Mouse (Mus musculus): ENCODE data around the gene Zdhhc5. TPM values are rescaled to one million over a fixed set of nuclear protein-coding genes. Genes with fewer than 3 reads are reported as not detected.

The Zdhhc5 gene
- polyA plus RNA-seq (2015; fragmentation: Nextera tagmentation; extraction: Ambion mirVana): 15.8 and 22.4 TPM in 2 replicates

- Histone ChIP-seq H3K4me1 (replicated peaks) (peaks cover 47% of the 10 kb centered on the region), H3K36me3 (peaks cover 17% of the 10 kb centered on the region), H3K4me3 (replicated peaks) (peak within 1 kb of the TSS; percentile 82), H3K9ac (peak within 1 kb of the TSS; percentile 98), H3K27me3 (no peaks in the 10 kb centered on the region), H3K27ac (peak within 1 kb of the TSS; percentile 98), H3K9me3 (replicated peaks) (no peaks in the 10 kb centered on the region), H3K4me2 (peak within 1 kb of the TSS; percentile 84)
- under 1% methylated on average over 86 of the region's 107 CpGs for WGBS (ENCODE audit: insufficient replicate concordance)
- ATAC-seq (ENCODE audit: low read depth) (peak; percentile 89), DNase-seq (peak; percentile 98)
These were observed at the start of gene Zdhhc5 for GRCm38 (mm10) chr2:84714811-84715561. Zdhhc5 (minus strand) TSS chr2:84715180.

GRCm38 (mm10) chr2:84762818-84763217 is 47.8 kb upstream of the Zdhhc5 start:
- Histone ChIP-seq H3K36me3 (no peaks in the 10 kb centered on the region), H3K4me2 (no peak overlapping the region), H3K27ac (no peak overlapping the region), H3K4me3 (replicated peaks) (no peak overlapping the region), H3K9ac (no peak overlapping the region), H3K27me3 (peaks cover 23% of the 10 kb centered on the region; the same call in 1 of the 2 replicates), H3K9me3 (replicated peaks) (no peaks in the 10 kb centered on the region), H3K4me1 (replicated peaks) (peaks cover 3% of the 10 kb centered on the region; the same call in 1 of the 2 replicates)
- ATAC-seq (ENCODE audit: low read depth) (no peak), DNase-seq (no peak)
- WGBS (ENCODE audit: insufficient replicate concordance): 28% methylated on average over 1 of the region's 1 CpGs

- H3K9ac ChIP-seq: no peak overlapping the region
- H3K36me3 ChIP-seq: no peaks in the 10 kb centered on the region
- peaks cover 23% of the 10 kb centered on the region; the same call in 1 of the 2 replicates for H3K27me3 ChIP-seq
- ATAC-seq (ENCODE audit: low read depth) (no peak), DNase-seq (no peak)
- H3K4me3 ChIP-seq (replicated peaks): no peak overlapping the region
- H3K27ac ChIP-seq: no peak overlapping the region
- H3K9me3 ChIP-seq (replicated peaks): no peaks in the 10 kb centered on the region
- H3K4me1 ChIP-seq (replicated peaks): peaks cover 4% of the 10 kb centered on the region
- no peak overlapping the region for H3K4me2 ChIP-seq
- WGBS (ENCODE audit: insufficient replicate concordance): 51% methylated on average over 4 of the region's 4 CpGs
These were observed 47.3 kb upstream of the Zdhhc5 start for GRCm38 (mm10) chr2:84762295-84762694.

- DNase-seq (no peak), ATAC-seq (ENCODE audit: low read depth) (no peak)
- WGBS (ENCODE audit: insufficient replicate concordance): 64% methylated on average over 1 of the region's 1 CpGs
- peaks cover 22% of the 10 kb centered on the region; the same call in 1 of the 2 replicates for H3K27me3 ChIP-seq
- H3K9me3 ChIP-seq (replicated peaks): no peaks in the 10 kb centered on the region
- H3K4me2 ChIP-seq: no peak overlapping the region
- H3K9ac ChIP-seq: no peak overlapping the region
- no peaks in the 10 kb centered on the region for H3K36me3 ChIP-seq
- H3K4me3 ChIP-seq (replicated peaks): no peak overlapping the region
- H3K27ac ChIP-seq: no peak overlapping the region
- peaks cover 8% of the 10 kb centered on the region for H3K4me1 ChIP-seq (replicated peaks)
These were observed 46.9 kb upstream of the Zdhhc5 start for GRCm38 (mm10) chr2:84761840-84762239.

DNA sequence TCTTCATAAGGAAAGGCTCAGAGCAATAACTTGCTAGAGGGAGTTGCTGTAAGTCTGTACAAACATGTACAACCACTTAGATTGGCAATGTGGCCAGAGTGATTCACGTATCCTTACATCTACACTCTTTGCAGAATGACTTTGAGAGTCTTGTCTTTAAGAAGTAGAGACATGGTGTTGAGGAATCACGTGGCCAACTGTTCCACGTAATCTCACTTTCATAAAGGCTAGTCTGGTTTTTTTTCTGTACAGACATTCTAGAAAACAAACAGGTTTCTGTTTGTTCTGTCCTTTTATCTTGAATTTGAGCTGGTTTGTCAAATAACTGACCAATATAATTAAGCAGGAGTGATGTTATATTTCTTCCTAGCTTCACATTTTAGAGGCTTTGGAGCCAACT is 46.3 kb upstream of the Zdhhc5 start:
- Histone ChIP-seq H3K36me3 (no peaks in the 10 kb centered on the region), H3K4me3 (replicated peaks) (no peak overlapping the region), H3K9me3 (replicated peaks) (no peaks in the 10 kb centered on the region), H3K27ac (no peak overlapping the region), H3K27me3 (peaks cover 18% of the 10 kb centered on the region; the same call in 1 of the 2 replicates), H3K4me1 (replicated peaks) (peaks cover 10% of the 10 kb centered on the region), H3K4me2 (no peak overlapping the region), H3K9ac (no peak overlapping the region)
- ATAC-seq (ENCODE audit: low read depth): no peak
- WGBS (ENCODE audit: insufficient replicate concordance): 70% methylated on average over 3 of the region's 3 CpGs
- no peak for DNase-seq

- H3K36me3 ChIP-seq: no peaks in the 10 kb centered on the region
- no peak overlapping the region for H3K9ac ChIP-seq
- H3K4me2 ChIP-seq: no peak overlapping the region
- H3K9me3 ChIP-seq (replicated peaks): no peaks in the 10 kb centered on the region
- H3K4me3 ChIP-seq (replicated peaks): no peak overlapping the region
- H3K4me1 ChIP-seq (replicated peaks): peaks cover 10% of the 10 kb centered on the region
- DNase-seq (no peak), ATAC-seq (ENCODE audit: low read depth) (no peak)
- no peak overlapping the region for H3K27ac ChIP-seq
- 59% methylated on average over 8 of the region's 8 CpGs for WGBS (ENCODE audit: insufficient replicate concordance)
- H3K27me3 ChIP-seq: peaks cover 18% of the 10 kb centered on the region; the same call in 1 of the 2 replicates
These were observed 45.8 kb upstream of the Zdhhc5 start for GRCm38 (mm10) chr2:84760777-84761176.

DNA sequence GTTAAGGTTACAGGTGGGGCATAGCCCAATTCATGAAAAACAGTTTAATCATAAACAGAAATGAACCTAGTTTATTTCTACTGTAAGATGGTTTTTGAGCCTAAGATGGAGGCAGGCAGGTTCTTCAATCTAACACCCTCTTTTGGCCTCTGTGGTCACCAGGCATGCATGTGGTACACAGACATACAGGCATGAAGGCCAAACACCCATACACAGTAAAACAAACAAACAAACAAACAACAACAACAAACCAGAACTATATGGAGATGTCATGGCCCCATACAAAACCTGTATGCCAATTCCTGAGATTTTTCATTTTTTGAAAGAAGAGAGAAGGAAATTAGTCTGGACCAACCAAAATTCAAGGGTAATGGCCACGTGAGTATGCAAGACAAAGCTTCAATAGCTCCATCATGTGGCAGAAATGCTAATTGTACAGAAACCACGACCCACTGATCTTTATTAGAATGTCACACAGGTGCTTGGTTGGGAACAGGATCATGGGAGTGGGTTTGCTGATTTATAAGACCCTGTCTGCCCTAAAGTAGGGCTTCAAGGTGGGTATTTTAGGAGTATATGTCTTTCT is 43.7 kb upstream of the Zdhhc5 start:
- Histone ChIP-seq H3K4me3 (replicated peaks) (no peak overlapping the region), H3K9ac (no peak overlapping the region), H3K27ac (no peak overlapping the region), H3K4me2 (no peak overlapping the region), H3K27me3 (peaks cover 17% of the 10 kb centered on the region; the same call in 1 of the 2 replicates), H3K4me1 (replicated peaks) (peaks cover 14% of the 10 kb centered on the region), H3K36me3 (no peaks in the 10 kb centered on the region), H3K9me3 (replicated peaks) (no peaks in the 10 kb centered on the region)
- WGBS (ENCODE audit: insufficient replicate concordance): under 1% methylated on average over 2 of the region's 2 CpGs
- ATAC-seq (ENCODE audit: low read depth) (peak; percentile 37; the same call in 1 of the 2 replicates), DNase-seq (peak; percentile 35)

GRCm38 (mm10) chr2:84757026-84757682 is 42.2 kb upstream of the Zdhhc5 start:
- H3K4me2 ChIP-seq: no peak overlapping the region
- peaks cover 7% of the 10 kb centered on the region; the same call in 1 of the 2 replicates for H3K27me3 ChIP-seq
- no peak for ATAC-seq (ENCODE audit: low read depth)
- H3K4me1 ChIP-seq (replicated peaks): peaks cover 14% of the 10 kb centered on the region
- no peaks in the 10 kb centered on the region for H3K36me3 ChIP-seq
- WGBS (ENCODE audit: insufficient replicate concordance): 60% methylated on average over 7 of the region's 7 CpGs
- no peak overlapping the region for H3K27ac ChIP-seq
- no peaks in the 10 kb centered on the region for H3K9me3 ChIP-seq (replicated peaks)
- no peak overlapping the region for H3K4me3 ChIP-seq (replicated peaks)
- H3K9ac ChIP-seq: no peak overlapping the region
- DNase-seq: no peak

DNA sequence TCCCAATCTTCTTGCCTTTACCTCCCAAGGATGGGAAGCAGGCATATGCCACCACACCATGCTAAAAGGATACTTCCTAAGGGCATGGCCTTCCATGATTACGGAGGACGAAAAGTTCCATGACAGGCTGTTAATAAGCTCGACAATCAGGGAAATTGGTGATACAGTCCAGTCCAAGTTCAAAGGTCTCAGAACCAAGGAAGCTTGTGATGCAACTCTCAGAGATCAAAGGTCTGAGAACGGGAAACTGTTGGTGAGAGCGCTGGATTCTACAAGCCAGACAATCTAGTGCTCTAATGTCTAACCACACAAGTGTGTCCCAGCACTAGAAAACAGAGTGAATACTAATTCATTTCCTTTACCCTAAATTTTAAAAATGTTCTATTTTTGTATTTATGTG is 41.3 kb upstream of the Zdhhc5 start:
- ATAC-seq (ENCODE audit: low read depth) (0 out of 2 replicates have a peak, but pooled peaks have one; percentile 37), DNase-seq (no peak)
- no peaks in the 10 kb centered on the region for H3K36me3 ChIP-seq

GRCm38 (mm10) chr2:84750115-84750514 is 35.1 kb upstream of the Zdhhc5 start:
- DNase-seq (no peak), ATAC-seq (ENCODE audit: low read depth) (no peak)
- Histone ChIP-seq H3K36me3 (no peaks in the 10 kb centered on the region), H3K9ac (no peak overlapping the region), H3K4me2 (no peak overlapping the region), H3K27ac (no peak overlapping the region), H3K4me1 (replicated peaks) (peaks cover 20% of the 10 kb centered on the region), H3K27me3 (peaks cover 33% of the 10 kb centered on the region), H3K4me3 (replicated peaks) (no peak overlapping the region), H3K9me3 (replicated peaks) (no peaks in the 10 kb centered on the region)
- 63% methylated on average over 6 of the region's 6 CpGs for WGBS (ENCODE audit: insufficient replicate concordance)

More for the DNA sequence above, 41.3 kb upstream of the Zdhhc5 start:
- Histone ChIP-seq H3K9ac (no peak overlapping the region), H3K9me3 (replicated peaks) (no peaks in the 10 kb centered on the region), H3K27me3 (0 out of 2 replicates have a peak, but pooled peaks cover 9% of the 10 kb centered on the region), H3K4me1 (replicated peaks) (peaks cover 11% of the 10 kb centered on the region), H3K27ac (0 out of 2 replicates have a peak overlapping the region, but pooled peaks have one; percentile 9), H3K4me2 (no peak overlapping the region), H3K4me3 (replicated peaks) (no peak overlapping the region)
- 72% methylated on average over 5 of the region's 5 CpGs for WGBS (ENCODE audit: insufficient replicate concordance)

- WGBS (ENCODE audit: insufficient replicate concordance): 8% methylated on average over 10 of the region's 10 CpGs
- H3K4me1 ChIP-seq (replicated peaks): peaks cover 72% of the 10 kb centered on the region
- peak overlapping the region; percentile 74 for H3K4me3 ChIP-seq (replicated peaks)
- ATAC-seq (ENCODE audit: low read depth): peak; percentile 47
- peak overlapping the region; percentile 85 for H3K27ac ChIP-seq
- peaks cover 18% of the 10 kb centered on the region for H3K27me3 ChIP-seq
- no peaks in the 10 kb centered on the region for H3K9me3 ChIP-seq (replicated peaks)
- peak overlapping the region; percentile 91 for H3K4me2 ChIP-seq
- H3K36me3 ChIP-seq: peaks cover 21% of the 10 kb centered on the region
- peak overlapping the region; percentile 92 for H3K9ac ChIP-seq
- DNase-seq: no peak
These were observed 29.1 kb upstream of the Zdhhc5 start for GRCm38 (mm10) chr2:84744126-84744525.

Data from liver, embryonic 13.5 days (tissue).